Mouse (Mus musculus): ENCODE measurements around the gene Cul7. TPM values are rescaled to one million over a fixed set of nuclear protein-coding genes. Genes with fewer than 3 reads are reported as not detected.

Gene Cul7
- total RNA-seq, 2 experiments from 2014 or later, result 100 to 101 TPM

GRCm38 (mm10) chr17:46703971-46704886 is 54.1 kb downstream of the Cul7 start:
- DNase-seq (ENCODE audit: low spot score in 2 of 2), result no peak

- peak; percentile 87 to 94 for DNase-seq (ENCODE audit: low spot score in 2 of 2)
Observed at GRCm38 (mm10) chr17:46704887-46705835, 55.0 kb downstream of the Cul7 start, which contains the start of gene Ppp2r5d. Gene Ppp2r5d (minus strand): TSS chr17:46705111.

- DNase-seq (ENCODE audit: low spot score in 2 of 2), result no peak
Observed at GRCm38 (mm10) chr17:46706375-46707089, 56.4 kb downstream of the Cul7 start.

- DNase-seq (ENCODE audit: low spot score in 2 of 2), result peak; percentile 91 to 96
Observed at GRCm38 (mm10) chr17:46710959-46711597, 60.9 kb downstream of the Cul7 start, which contains the start of gene Pex6. Gene Pex6 (plus strand): TSS chr17:46711463.

GRCm38 (mm10) chr17:46711612-46712271 is 61.6 kb downstream of the Cul7 start:
- peak in 1 of 2 experiments; percentile 66 for DNase-seq (ENCODE audit: low spot score in 2 of 2)

GRCm38 (mm10) chr17:46712442-46712841 is 62.3 kb downstream of the Cul7 start:
- no peak for DNase-seq (ENCODE audit: low spot score in 2 of 2)

- DNase-seq (ENCODE audit: low spot score in 2 of 2), result no peak
Observed at GRCm38 (mm10) chr17:46713849-46714248, 63.7 kb downstream of the Cul7 start.

Other genes with a start within 250 kb of the Cul7 start
- 1 to 10 TPM; 3.7 to 4.8 TPM for gene Crip3, start 221.4 kb upstream of the Cul7 start, total RNA-seq (2021)
- gene Slc22a7, start 211.9 kb upstream of the Cul7 start, total RNA-seq (2021), result under 1 TPM in 1 of 2 experiments, not detected in 1; 0.21 TPM
- 1 to 10 TPM in 1 of 2 experiments, under 1 TPM in 1; 0.60 to 1.2 TPM for gene Ttbk1, start 162.7 kb upstream of the Cul7 start, total RNA-seq (2021)
- gene Dnph1, start 153.6 kb upstream of the Cul7 start, total RNA-seq (2021), result 1 to 10 TPM; 3.6 to 5.2 TPM
- 10 to 100 TPM; 13.5 to 15.0 TPM for gene Cul9, start 103.9 kb upstream of the Cul7 start, total RNA-seq (2021)
- gene Srf, start 94.2 kb upstream of the Cul7 start, total RNA-seq (2021), result 10 to 100 TPM; 81.5 to 84.4 TPM
- 10 to 100 TPM; 46.2 to 50.0 TPM for gene Ptk7, start 20.8 kb upstream of the Cul7 start, total RNA-seq (2021)
- 10 to 100 TPM; 21.6 to 24.1 TPM for gene Klc4, start 4.3 kb upstream of the Cul7 start, total RNA-seq (2021)
- gene Mrpl2, start 4.1 kb upstream of the Cul7 start, total RNA-seq (2021), result 100 to 1,000 TPM; 104 to 107 TPM
- gene Rrp36, start 24.0 kb downstream of the Cul7 start, total RNA-seq (2021), result 10 to 100 TPM; 17.9 to 21.6 TPM
- 10 to 100 TPM; 72.3 to 75.8 TPM for gene Mea1, start 28.5 kb downstream of the Cul7 start, total RNA-seq (2021)
- gene Klhdc3, start 30.6 kb downstream of the Cul7 start, total RNA-seq (2021), result 100 to 1,000 TPM; 191 to 192 TPM
- 10 to 100 TPM; 55.4 to 58.1 TPM for gene Ppp2r5d, start 54.8 kb downstream of the Cul7 start, total RNA-seq (2021)
- gene Pex6, start 61.1 kb downstream of the Cul7 start, total RNA-seq (2021), result 10 to 100 TPM; 17.6 to 19.6 TPM
- gene Gnmt, start 78.8 kb downstream of the Cul7 start, total RNA-seq (2021), result under 1 TPM; 0.44 to 0.52 TPM
- 10 to 100 TPM; 26.4 to 27.8 TPM for gene Cnpy3, start 101.9 kb downstream of the Cul7 start, total RNA-seq (2021)
- gene Ptcra, start 113.4 kb downstream of the Cul7 start, total RNA-seq (2021), result not detected
- 10 to 100 TPM; 34.7 to 43.2 TPM for gene 2310039H08Rik, start 122.3 kb downstream of the Cul7 start, total RNA-seq (2021)
- 10 to 100 TPM; 71.1 to 76.2 TPM for gene Rpl7l1, start 132.3 kb downstream of the Cul7 start, total RNA-seq (2021)
- 10 to 100 TPM; 17.0 to 17.6 TPM for gene Bicral, start 208.1 kb downstream of the Cul7 start, total RNA-seq (2021)
- gene Tbcc, start 240.3 kb downstream of the Cul7 start, total RNA-seq (2021), result 10 to 100 TPM; 24.7 to 27.0 TPM

Measured in gastrocnemius, postnatal 4 days (tissue).